Mouse (Mus musculus) kidney, adult 2 months (tissue): ENCODE results near the gene Rrp9.

Experiments used
- CTCF ChIP-seq: fragments of 200-500 bp; conservative IDR thresholded peaks from 2 replicates; pipeline ENCODE4 v1.5.1; 2011; ENCODE audit warnings: low read depth, mild to moderate bottlenecking, control low read depth, low read length, moderate library complexity, mixed read lengths; ENCODE audit not compliant: insufficient read depth, insufficient read length
- POLR2A ChIP-seq: fragments of 200-500 bp; IDR thresholded peaks from one replicate; pipeline ENCODE4 v1.6.1; 2011; ENCODE audit warnings: low read depth, low read length, control low read depth

DNA sequence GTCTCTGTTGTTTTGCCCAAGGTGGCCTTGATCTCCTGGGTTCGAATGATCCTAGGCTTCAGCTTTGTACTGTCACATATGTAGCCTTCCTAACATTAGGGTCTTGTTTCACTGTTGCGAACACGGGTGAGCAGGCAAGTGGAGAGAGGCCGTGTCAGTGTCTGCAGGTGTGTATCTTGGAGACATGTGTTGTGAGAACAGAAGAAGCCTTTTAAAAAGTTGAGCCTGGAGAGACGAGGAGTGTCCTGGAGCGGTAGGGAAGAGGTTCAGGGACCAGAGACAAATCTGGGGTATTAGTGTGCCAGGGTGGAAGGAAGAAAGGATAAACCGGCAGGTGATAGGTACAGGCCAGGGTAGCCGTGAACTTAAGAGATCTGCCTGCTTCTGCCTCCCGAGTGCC is 2.3 kb downstream of the Rrp9 start:
- TF ChIP-seq POLR2A (no peak), CTCF (no peak)
